Mouse (Mus musculus) kidney, adult 18-20 months (tissue): ENCODE measurements around the gene Hgd.
"Not testable (repeated sequence)": the region's sequence is repeated elsewhere in the genome, so short reads cannot be mapped to it uniquely, and the experiment has no call there.

Experiments
- DNase-seq: peaks from one replicate; pipeline ENCODE4 v3.0.0; 2021

Hgd gene

GRCm38 (mm10) chr16:37636107-37636506 is 56.2 kb downstream of the Hgd start:
- peak; percentile 31 for DNase-seq

GRCm38 (mm10) chr16:37637802-37638201 is 57.8 kb downstream of the Hgd start:
- DNase-seq = no peak

- DNase-seq = not testable (repeated sequence)
Observed at GRCm38 (mm10) chr16:37640522-37640921, 60.6 kb downstream of the Hgd start.

GRCm38 (mm10) chr16:37644486-37644885 is 64.5 kb downstream of the Hgd start:
- DNase-seq = no peak

- no peak for DNase-seq
Observed at GRCm38 (mm10) chr16:37645211-37645610, 65.3 kb downstream of the Hgd start.

GRCm38 (mm10) chr16:37645799-37646198 is 65.8 kb downstream of the Hgd start:
- DNase-seq = no peak

- no peak for DNase-seq
Observed at GRCm38 (mm10) chr16:37647067-37647466, 67.1 kb downstream of the Hgd start.

- no peak for DNase-seq
Observed at GRCm38 (mm10) chr16:37647936-37648335, 68.0 kb downstream of the Hgd start.

- no peak for DNase-seq
Observed at GRCm38 (mm10) chr16:37649068-37649467, 69.1 kb downstream of the Hgd start.

- DNase-seq = peak; percentile 33
Observed at GRCm38 (mm10) chr16:37651467-37651866, 71.5 kb downstream of the Hgd start.

GRCm38 (mm10) chr16:37652654-37653053 is 72.7 kb downstream of the Hgd start:
- DNase-seq = no peak

GRCm38 (mm10) chr16:37653058-37653457 is 73.1 kb downstream of the Hgd start:
- no peak for DNase-seq

GRCm38 (mm10) chr16:37653731-37654657 is 74.0 kb downstream of the Hgd start, which contains the start of gene Ndufb4:
Gene Ndufb4 (minus strand): TSS chr16:37654453.
- peak; percentile 92 for DNase-seq

GRCm38 (mm10) chr16:37654831-37655455 is 75.0 kb downstream of the Hgd start:
- DNase-seq = no peak

- no peak for DNase-seq
Observed at GRCm38 (mm10) chr16:37655756-37656347, 75.9 kb downstream of the Hgd start.

GRCm38 (mm10) chr16:37656796-37657195 is 76.8 kb downstream of the Hgd start:
- DNase-seq = no peak

- DNase-seq = no peak
Observed at GRCm38 (mm10) chr16:37663643-37664459, 83.9 kb downstream of the Hgd start.

- DNase-seq = no peak
Observed at GRCm38 (mm10) chr16:37665394-37665935, 85.5 kb downstream of the Hgd start.

- DNase-seq = no peak
Observed at GRCm38 (mm10) chr16:37670666-37671283, 90.8 kb downstream of the Hgd start.

- DNase-seq = no peak
Observed at GRCm38 (mm10) chr16:37675326-37675725, 95.4 kb downstream of the Hgd start.

- peak; percentile 68 for DNase-seq
Observed at GRCm38 (mm10) chr16:37676024-37676676, 96.2 kb downstream of the Hgd start.
